Mouse (Mus musculus) adrenal gland, postnatal 4 days (tissue): ENCODE data around the gene Arrdc3. TPM values are rescaled to one million over a fixed set of nuclear protein-coding genes. Genes with fewer than 3 reads are reported as not detected.
A peak's percentile ranks its signal among the peaks of the same experiment; 100 is the strongest.
"Not testable (repeated sequence)": the region's sequence is repeated elsewhere in the genome, so short reads cannot be mapped to it uniquely, and the experiment has no call there.

Experiments used
- DNase-seq, 2 experiments: peaks; one replicate each; pipeline ENCODE4 v3.0.0; 2021 to 2022; ENCODE audit warnings: low spot score in 2 of 2, mixed read lengths in 2 of 2
- long read RNA-seq, 2 experiments: library from polyadenylated mRNA; stranded (forward); transcript quantifications; one replicate each; pipeline ENCODE4 v2.0.0; 2021
- total RNA-seq, 2 experiments: library from RNA; stranded (reverse); gene quantifications; 2 replicates each; pipeline ENCODE4 v1.2.3; 2021

Gene Arrdc3
- total RNA-seq = 100 to 1,000 TPM; 146 to 159 TPM
- long read RNA-seq, experiment 1, full-length matches to known transcripts = 56 of 72 reads
- long read RNA-seq, experiment 1, partial matches to known transcripts = 0 of 72 reads
- long read RNA-seq, experiment 1, other reads (novel, unspliced or antisense) = 16 of 72 reads
- long read RNA-seq, experiment 2, full-length matches to known transcripts = 154 of 182 reads
- long read RNA-seq, experiment 2, partial matches to known transcripts = 11 of 182 reads
- long read RNA-seq, experiment 2, other reads (novel, unspliced or antisense) = 17 of 182 reads

DNA sequence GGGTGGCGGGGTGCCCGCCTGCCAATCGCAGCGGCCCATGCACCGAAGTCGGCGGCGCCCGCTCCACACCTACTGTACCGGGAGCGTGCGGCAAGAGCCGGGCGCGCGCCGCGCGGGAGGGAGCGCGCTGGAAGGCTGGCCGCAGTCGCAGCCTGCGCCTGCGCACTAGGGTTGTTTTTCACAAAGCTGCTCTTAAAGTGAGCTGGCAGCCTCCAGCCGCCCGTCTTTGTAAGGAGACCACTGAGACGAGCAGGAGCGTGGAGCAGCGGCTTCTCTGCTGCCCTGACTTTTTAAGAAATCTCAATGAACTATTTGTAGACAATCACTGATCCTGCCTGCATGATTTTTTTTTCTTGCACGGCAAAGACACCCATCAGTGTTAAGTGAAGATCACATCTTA lies at the start of gene Arrdc3:
Arrdc3 (plus strand) TSS at position 195 of the 400 bp plus-strand sequence.
- DNase-seq = peak; percentile 92 to 97

DNA sequence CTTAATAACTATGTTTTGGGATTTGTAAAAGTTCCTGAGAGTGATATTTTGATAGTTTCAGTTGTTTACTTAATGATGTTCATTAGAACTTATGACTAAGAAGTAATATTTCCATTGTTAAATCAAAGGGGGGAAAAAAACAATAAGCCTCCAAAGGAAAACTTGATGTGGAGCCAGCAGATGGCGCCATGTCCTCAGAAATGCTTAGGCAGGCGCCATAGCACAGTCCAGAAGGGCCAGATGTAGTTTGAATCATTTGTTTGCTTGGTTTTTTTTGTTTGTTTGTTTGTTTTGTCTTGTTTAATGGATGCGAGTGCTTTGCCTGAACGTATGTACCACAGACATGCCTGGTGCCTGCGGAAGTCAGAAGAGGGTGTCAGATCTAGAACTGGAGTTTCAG lies 21.0 kb upstream of the Arrdc3 start:
- DNase-seq = peak; percentile 18 to 37

DNA sequence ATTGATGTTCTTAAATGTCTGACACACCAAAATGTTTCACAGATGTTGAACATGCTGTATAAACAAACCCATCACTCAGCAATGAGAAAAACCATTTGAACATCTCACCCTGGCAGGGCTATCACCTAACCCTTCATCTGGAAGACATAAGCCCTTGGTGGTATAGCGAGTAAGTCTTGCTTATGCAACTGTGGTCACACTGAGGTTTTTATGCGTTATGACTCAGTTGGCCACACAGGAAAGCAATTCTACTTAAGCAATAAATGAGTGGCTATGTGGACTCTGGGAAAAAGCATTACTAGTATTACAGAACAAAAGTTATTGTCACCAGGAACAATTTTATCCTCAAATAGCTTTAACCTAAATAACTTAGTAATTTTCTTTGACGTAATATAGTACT lies 19.0 kb upstream of the Arrdc3 start:
- no peak for DNase-seq

DNA sequence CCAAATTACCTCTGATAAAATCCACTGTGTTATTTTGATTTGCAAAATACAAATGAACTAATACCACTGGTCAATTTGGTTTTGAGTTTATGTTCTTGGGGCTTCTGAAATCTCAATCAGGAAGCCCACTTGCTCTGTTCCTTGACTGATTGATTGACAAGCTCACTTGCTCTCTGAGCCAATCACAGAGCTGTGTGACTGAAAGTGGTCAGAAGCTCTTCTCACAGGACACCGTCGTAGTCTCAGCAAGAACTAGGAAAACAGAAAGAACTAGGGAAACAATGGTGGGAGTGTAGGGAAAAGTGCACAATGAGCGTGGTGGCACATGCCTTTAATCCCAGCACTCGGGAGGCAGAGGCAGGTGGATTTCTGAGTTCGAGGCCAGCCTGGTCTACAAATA lies 8.1 kb upstream of the Arrdc3 start:
- DNase-seq = no peak

DNA sequence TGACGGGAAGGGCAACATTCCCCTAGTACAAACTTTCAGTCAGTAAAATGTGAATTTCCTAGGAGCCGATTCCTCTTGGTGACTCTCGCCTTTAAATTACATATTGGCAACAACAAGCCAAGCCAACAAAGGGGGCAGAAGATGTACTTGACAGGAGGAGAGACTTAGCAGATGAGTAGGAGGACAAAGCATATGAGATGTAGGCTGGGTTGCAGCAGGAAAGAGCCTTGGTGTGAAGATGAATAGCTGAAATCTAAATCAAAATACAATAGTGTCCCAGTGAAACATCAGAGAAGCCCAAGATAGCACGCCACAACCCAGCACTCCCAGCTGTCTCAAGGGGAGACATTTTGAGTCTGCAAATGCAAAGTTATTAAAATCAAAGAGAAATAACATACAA lies 2.4 kb upstream of the Arrdc3 start:
- DNase-seq = no peak

DNA sequence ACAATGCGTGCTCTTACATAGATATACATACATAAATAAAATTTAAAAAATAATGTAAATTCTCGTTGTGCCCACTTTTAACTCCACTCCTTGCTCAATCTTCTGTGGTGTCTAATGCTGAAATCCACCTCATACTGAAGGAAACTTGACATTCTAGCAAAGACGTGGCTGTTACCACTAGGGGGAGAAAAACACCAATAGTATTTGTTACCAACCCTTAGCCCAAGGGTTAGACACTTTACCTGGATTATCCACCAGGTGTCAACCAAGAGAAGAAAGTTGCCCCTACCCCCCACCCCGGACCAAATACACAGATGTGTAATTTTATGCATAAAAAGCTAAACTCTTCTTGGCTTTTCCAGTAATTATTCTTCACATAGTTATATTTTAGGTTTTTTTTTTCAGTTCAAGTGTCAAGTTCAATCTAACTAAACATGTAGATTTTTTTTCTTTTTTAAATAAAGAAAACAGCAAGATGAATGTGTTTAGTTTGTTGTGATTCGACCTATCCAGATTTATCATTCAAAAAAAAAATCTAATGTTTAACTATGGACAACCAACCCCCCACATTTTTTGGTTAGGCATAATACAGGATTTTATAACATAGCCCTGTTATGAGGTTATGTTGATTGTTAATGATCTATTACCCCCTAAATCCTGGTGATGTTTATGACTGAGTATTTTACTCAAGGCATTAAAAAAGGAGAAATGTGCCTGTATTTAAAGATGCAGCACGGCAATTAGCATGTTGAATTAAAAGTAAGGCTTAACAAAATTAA lies 1.3 kb upstream of the Arrdc3 start:
- DNase-seq = peak in 1 of 2 experiments; percentile 20

DNA sequence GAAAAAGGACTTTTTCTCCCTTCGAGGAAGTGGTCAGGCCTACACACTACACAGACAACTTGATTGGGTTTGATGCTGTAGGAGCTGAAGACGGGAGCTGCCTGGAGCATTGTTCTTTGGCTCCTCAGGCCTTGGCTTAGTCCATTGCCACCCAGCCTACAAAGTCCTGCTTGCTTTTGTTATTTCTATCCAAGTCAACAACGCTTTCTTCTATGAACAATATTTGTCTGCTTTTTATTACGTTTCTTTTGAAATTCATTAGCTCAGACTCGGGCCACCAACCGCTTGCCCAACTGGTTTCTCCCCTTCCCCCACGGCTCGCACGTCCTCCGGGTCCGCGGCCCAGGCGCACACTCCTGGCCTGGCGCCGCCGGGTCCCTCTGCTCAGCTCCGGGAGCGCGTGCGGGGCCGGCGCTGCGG lies 458 bp upstream of the Arrdc3 start:
- no peak for DNase-seq

DNA sequence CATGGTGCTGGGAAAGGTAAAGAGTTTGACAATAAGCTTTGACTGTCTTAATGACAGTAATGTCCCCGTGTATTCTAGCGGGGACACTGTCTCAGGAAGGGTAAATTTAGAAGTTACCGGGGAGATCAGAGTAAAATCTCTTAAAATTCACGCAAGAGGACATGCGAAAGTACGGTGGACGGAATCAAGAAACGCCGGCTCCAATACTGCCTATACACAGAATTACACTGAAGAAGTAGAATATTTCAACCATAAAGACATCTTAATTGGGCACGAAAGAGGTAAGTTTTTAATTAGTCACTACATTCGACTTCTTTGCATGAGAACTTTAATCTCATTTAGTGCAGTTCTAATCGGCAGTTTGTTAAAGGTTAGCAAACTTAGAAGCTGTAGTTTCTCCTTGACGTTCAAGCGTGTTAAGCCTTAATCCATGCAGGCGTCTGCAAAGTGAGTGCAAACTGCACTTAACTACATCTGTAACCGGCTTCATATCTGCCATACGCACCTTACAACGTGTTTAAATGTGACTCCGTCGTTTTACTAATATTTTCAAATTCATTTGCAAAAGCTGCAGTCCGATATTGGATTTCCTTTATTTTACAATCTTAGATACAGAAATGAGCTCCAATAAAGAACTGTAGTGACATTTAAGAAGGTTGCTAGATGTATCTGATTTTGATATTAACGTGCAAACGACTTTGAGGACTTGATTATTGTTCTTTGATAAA lies 629 bp downstream of the Arrdc3 start:
- no peak for DNase-seq

DNA sequence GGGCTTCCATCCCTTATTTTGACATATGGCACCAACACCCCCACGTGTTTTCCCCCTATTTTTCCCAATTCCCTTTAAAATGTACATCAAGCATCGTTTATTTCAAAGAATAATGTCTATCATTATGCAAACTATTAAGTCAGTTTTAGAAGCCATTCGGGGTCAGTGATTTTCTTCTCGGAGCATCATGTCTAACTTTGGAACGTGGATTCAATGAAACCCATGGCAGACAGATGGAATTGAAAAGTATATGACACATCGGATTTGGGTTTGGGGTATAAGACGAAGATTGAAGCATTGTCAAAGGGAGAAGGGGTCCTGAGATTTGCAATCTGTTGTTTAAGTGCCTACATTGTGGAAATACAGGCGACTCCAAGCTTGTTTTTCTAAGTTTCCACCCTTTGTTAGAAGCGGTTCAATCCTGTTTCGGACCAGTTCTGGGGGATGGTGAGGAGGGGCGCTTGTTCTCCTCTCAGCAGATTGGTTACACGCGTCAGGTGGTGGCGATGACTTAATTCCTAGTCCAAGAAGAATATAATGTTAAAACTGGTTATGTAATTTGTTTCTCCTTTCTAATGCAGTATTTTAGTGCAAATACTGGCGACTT lies 1.3 kb downstream of the Arrdc3 start:
- peak in 1 of 2 experiments; percentile 37 for DNase-seq

DNA sequence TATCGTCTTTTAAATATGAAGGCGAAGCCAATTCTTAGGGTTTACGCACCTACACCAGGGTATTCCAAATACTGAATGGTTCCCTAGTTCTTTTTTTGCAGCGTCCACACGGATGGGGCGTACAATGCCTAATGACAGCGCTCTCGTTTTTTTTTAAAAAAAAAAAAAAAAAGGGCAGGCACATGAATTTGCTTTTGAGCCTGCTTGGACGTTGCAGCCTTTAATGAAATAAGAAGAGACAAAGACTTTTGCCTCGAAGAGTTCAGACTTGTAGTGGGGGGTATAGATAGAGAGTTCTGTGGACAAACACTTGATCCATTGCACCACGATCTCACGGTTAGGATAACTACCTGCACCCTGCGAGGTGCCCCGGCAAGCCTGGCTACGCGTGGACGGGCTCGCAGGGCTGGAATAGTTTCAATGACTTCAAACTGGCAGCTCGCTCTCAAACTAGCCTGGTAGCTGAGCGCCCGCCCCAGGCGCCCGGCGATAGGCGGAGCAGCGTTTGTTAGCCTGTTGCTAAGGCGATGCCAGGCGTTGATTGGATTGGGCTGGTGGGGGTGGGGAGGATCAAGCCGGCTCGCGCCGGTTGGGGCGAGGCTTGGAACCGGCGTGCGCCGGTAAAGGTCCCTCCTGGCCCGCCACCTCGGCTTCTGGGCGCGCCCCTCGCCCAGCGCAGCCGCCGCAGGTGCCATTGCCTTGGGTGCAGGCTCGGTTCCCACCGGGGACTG lies 2.1 kb downstream of the Arrdc3 start:
- DNase-seq = peak; percentile 74 to 89

DNA sequence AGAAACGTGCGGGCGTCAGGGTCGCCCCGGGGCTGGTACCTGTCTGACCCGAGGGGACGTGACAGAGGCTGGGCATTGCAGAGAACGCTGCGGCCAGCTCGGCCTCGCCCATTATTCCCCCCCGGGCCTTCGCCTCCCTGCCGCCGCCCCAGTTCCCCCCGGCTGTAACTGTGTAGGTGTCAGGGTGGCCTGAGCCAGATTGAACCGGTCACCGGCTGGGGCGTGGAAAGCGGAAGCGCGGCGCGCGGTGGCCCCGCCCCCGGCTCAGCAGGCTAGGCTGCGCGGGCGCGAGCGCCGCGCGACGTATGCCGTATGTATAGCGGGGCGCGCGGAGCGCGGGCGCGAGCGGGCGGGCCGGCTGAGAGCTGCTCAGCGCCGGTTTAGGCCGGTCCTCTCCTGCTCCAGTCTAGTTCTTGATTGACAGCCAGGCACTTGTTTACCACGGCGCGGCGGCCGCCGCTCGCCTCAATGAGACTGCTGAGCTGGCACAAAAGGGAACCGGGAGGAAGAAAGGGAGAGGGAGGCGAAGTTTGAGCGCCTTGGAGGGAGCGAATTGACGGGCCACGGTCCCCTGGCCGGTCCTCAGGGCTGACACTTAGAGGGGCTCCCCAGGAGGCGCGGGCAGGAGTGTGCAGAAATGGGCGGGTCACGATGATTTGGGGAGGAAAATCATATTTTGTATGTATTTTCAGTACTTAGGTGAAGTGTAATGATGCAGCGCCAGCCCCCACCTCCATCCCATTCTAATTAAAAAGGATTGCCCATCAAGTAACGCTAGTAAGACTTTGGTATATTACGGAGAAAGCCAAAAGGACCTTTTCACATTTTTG lies 2.9 kb downstream of the Arrdc3 start:
- DNase-seq = peak; percentile 81 to 84

DNA sequence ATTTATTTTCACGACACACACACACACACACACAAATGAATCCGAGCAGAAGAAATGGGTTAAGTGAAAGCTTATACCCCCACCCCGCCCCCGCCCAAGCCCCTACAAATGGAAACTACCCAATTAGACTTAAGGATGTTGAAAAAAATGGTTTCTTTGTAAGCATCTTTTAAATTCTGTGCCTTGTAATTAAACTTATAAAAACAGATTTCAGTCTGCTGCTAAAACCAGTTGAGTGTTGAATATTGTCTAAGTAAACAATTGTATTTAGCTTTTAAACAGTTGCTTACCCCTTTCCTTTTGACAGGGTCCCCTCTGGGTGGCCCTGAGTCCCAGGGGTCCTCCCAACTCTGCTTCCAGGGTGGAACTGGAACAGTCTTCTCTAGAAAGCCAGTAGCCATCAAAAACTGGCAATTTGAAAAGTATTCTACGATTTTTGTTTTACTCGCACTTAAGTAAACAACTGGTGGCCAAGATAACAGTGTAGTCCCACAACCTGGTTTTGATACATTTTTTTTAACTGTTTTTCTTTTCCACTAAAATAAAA lies 3.6 kb downstream of the Arrdc3 start:
- no peak for DNase-seq

DNA sequence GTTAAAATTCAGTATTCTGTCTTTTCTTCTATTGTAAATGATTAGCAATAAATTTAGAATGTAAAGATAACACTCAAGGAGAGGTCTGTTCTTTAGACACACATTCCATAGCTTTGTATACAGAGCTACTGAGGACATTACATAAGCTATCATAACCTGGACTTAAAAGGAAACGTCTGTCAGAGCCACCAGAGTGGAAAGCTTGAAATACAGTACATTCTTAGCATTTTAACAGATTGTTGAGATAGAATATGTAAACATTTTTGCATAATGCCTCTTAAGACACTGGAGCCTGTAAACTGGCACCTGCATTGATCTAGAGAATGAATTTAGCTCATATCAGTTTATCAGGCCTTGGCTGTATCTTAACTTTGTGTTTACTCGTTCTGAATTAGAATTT lies 4.7 kb downstream of the Arrdc3 start:
- DNase-seq = no peak

DNA sequence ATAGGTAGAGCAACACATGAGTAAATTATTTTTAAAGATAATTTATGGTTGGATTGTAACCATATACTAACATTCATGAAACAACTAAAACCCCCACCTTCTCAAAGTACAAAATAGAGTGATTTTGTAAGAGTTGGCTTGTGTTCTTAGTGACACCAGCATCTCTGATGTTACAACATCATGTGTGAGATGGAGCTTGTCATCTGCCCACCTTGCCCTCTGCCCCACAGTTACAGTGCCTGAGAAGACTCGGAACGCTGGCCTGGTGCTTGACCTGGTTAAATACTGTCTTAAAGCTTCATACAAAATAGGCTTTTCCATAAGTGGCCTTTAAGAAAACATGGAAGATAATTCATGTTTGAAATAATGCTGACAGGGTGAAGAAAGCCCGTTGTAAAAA lies 11.7 kb downstream of the Arrdc3 start:
- not testable (repeated sequence) for DNase-seq

DNA sequence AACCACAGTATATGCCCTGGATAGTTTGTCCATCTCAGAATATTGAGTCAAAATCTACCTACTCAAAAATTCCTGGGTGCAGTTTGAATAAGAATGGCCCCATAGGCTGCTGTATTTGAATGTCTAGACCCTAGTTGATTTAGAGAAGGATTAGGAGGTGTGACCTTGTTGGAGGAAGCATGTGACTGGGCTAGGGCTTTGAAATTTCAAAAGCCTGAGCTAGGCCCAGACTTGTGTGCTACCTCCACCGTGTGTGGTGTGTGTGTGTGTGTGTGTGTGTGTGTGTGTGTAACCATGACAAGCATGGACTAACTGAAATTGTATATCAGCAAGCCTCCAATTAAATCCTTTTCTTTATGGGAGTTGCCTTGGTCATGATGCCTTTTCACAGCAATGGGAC lies 14.2 kb downstream of the Arrdc3 start:
- DNase-seq = no peak

DNA sequence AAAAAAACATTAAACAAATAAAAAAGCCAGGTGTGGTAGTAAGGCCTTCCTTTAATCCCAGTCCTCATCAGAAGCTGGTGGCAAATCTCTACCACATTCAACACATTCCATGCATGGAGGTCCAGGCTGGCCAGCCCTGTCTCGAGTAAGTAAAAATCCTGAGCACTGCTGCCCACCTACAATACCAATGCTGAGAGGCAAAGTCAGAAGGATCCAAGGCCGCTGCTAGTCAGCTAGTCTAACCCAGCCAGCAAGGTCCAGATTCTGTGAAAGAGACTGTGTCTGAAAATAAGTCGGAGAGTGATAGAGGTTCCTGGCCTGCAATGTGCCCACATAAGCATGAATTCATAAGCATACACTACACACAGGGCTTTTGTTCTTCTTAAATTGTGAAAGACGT lies 14.9 kb downstream of the Arrdc3 start:
- DNase-seq = no peak

DNA sequence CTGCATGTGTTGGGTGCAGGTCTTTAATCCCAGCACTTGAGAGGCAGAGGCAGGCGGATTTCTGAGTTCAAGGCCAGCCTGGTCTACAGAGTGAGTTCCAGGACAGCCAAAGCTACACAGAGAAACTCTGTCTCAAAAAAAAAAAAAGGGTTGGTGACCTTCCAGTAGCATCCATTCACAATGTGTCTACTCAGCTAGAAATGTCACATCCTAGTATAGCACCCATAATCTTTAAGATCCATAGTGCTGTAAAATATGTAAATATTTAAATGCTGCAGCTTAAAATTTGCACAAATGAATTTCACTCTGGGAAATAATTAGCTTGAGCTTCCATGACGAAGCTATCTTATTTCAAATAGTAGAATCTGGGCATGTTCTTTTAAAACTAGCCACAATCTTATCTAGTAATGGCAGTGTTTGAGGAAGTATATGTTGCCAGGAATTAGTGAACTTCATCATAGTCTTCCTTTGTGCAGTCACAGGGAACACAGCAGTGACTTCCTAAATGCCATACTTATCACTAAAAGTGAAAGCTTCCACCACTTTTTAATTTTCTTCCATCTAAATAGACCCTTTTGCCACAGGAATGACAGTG lies 16.3 kb downstream of the Arrdc3 start:
- DNase-seq = no peak

DNA sequence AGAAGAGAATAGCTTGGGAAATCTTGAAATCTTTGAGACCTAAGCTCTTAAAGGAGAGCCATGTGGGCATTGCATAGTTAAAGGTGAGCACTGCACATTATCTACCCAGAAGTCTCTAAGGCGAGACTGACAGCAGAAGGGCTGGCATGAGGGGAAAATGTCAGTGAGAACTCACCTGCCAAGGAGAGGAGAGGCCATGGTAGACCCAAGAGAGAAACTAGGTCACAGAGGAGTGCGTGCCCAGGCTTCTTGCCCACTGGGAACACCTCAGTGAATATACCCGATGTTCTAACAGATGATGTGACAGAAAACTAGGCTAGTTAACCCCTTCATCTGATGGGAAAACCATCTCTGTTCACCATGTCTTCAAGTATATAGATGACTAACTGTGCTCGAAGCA lies 18.2 kb downstream of the Arrdc3 start:
- DNase-seq = no peak

DNA sequence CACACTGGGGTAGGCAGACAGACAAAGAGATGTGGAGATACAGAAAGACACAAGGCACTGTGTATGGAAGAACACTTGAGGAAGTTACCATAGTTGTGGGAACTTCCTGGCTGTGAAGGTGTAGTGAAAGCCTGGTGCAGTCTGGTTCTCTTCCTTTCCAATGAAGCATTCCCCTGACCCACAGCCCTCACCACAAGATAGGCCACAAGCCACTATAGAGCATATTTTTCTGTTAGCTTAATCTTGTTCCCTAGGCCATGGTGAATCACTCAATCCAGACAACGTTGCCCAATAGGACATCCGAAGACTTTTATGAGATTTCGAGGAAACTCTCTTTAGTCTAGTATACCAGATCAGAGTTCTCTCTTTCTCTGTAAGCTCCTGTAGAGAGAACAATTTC lies 19.6 kb downstream of the Arrdc3 start:
- DNase-seq = no peak
